Mouse (Mus musculus) megakaryocyte progenitor cell, adult 5-6 weeks (primary cell): ENCODE results near the gene Nt5c1a. TPM values are rescaled to one million over a fixed set of nuclear protein-coding genes. Genes with fewer than 3 reads are reported as not detected.
"Not testable (repeated sequence)": the region's sequence is repeated elsewhere in the genome, so short reads cannot be mapped to it uniquely, and the experiment has no call there.

ENCODE experiments used
- ATAC-seq: replicated peaks from 2 replicates; pipeline ENCODE4 v1.8.0; 2016; ENCODE audit warnings: mild to moderate bottlenecking, moderate TSS enrichment, inconsistent platforms; ENCODE audit not compliant: poor library complexity
- total RNA-seq, 2 experiments: library from RNA; stranded (forward) in 1 of 2; stranded (reverse) in 1 of 2; fragments of 157-497, 149-512 nt in 1 of 2; fragments of 200-1000 nt in 1 of 2; gene quantifications; 2 replicates each; pipeline versions ENCODE4 v1.2.3 to v1.2.4; 2015 to 2017

Gene Nt5c1a
- total RNA-seq (2015) (not detected in 2 replicates), total RNA-seq (2017) (0.88 TPM in 1 of 2 replicates, not detected in the other)

GRCm38 (mm10) chr4:123201186-123202093, at the start of gene Nt5c1a:
TSS of gene Nt5c1a (plus strand) at chr4:123201504.
- peak; percentile 12; the same call in 1 of the 2 replicates for ATAC-seq

GRCm38 (mm10) chr4:123152003-123152402, 49.3 kb upstream of the Nt5c1a start:
- ATAC-seq = no peak

- ATAC-seq = no peak
Observed at GRCm38 (mm10) chr4:123152976-123153375, 48.3 kb upstream of the Nt5c1a start.

- peak; percentile 86 for ATAC-seq
Observed at GRCm38 (mm10) chr4:123155004-123155403, 46.3 kb upstream of the Nt5c1a start.

- ATAC-seq = no peak
Observed at GRCm38 (mm10) chr4:123155427-123155826, 45.9 kb upstream of the Nt5c1a start.

GRCm38 (mm10) chr4:123155840-123156239, 45.5 kb upstream of the Nt5c1a start:
- 0 out of 2 replicates have a peak, but pooled peaks have one; percentile 24 for ATAC-seq

- ATAC-seq = peak; percentile 14
Observed at GRCm38 (mm10) chr4:123160571-123160970, 40.7 kb upstream of the Nt5c1a start.

GRCm38 (mm10) chr4:123161251-123161650, 40.1 kb upstream of the Nt5c1a start:
- ATAC-seq = not testable (repeated sequence)

GRCm38 (mm10) chr4:123162305-123162917, 38.9 kb upstream of the Nt5c1a start:
- ATAC-seq = peak; percentile 85

GRCm38 (mm10) chr4:123164157-123164556, 37.1 kb upstream of the Nt5c1a start:
- no peak for ATAC-seq

- peak; percentile 63 for ATAC-seq
Observed at GRCm38 (mm10) chr4:123171811-123172210, 29.5 kb upstream of the Nt5c1a start.

GRCm38 (mm10) chr4:123182328-123183238, 18.7 kb upstream of the Nt5c1a start, which contains the start of gene Hpcal4:
TSS of gene Hpcal4 (plus strand) at chr4:123183227.
- ATAC-seq = no peak

GRCm38 (mm10) chr4:123183239-123184056, 17.9 kb upstream of the Nt5c1a start:
- peak; percentile 87 for ATAC-seq

- ATAC-seq = no peak
Observed at GRCm38 (mm10) chr4:123184816-123185215, 16.5 kb upstream of the Nt5c1a start.

- ATAC-seq = no peak
Observed at GRCm38 (mm10) chr4:123192336-123192735, 9.0 kb upstream of the Nt5c1a start.

- ATAC-seq = no peak
Observed at GRCm38 (mm10) chr4:123193791-123194190, 7.5 kb upstream of the Nt5c1a start.

- ATAC-seq = no peak
Observed at GRCm38 (mm10) chr4:123196695-123197094, 4.6 kb upstream of the Nt5c1a start.

- peak; percentile 91 for ATAC-seq
Observed at GRCm38 (mm10) chr4:123200771-123201185, 526 bp upstream of the Nt5c1a start.

GRCm38 (mm10) chr4:123202094-123202420, 753 bp downstream of the Nt5c1a start:
- no peak for ATAC-seq

GRCm38 (mm10) chr4:123207337-123207736, 6.0 kb downstream of the Nt5c1a start:
- ATAC-seq = peak; percentile 93
